Mouse (Mus musculus) cerebellum, adult 18-20 months (tissue): Measurements from ENCODE around the gene Klk10.

Source experiments
- DNase-seq, 2 experiments: peaks; one replicate each; pipeline ENCODE4 v3.0.0; 2021

Gene Klk10

DNA sequence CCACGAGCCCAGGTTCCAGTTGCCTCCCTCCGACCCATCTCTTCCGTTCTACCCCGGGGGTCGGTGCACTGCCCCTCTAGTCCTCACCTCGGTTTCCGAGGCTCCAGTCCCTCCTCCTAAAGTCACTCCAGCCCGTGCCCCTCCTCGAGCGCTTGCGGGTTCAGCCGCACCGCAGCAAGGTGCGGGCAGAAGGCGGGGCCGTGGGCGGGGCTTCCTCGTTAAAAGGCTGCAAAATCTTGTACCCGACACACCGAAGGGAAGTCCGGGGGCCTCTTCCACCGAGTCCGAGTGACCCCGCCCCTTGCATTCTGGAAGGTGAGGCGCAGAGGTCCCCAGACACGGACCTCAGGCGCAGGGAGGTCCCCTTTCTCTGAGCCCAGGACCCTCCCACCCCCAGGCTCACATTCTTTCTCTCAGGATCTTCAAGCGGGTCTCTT, 16.5 kb downstream of the Klk10 start, which contains the start of gene Klk8:
Klk8 (plus strand) TSS at position 245 of the 437 bp plus-strand sequence.
- DNase-seq: no peak

DNA sequence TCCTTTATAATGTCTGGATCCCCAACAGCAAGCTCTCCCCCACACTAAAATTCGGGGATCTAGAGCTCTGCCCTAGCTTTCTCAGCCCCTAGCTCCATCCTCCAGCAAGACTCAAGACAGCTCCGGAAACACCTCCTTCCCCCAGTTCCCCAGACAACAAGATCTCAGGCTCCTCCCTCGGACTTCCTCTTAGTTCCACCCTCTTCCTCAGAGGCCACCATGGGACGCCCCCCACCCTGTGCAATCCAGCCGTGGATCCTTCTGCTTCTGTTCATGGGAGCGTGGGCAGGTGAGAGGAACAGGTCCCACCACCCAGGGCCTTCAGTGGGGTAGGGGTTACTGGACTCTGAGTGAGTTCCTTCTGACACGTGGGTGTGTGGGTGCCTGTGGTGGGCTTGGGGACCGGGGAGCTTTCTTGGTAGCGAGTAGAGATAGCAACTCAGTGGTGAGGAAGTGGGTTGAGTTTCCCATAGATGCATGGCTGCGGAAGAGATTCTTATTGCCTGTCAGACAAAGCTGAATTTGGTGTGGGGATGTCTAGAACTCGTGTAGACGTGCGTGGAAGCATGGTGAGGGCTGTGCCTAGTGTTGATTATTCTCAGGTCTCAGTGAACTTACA, 17.1 kb downstream of the Klk10 start:
- DNase-seq: no peak

DNA sequence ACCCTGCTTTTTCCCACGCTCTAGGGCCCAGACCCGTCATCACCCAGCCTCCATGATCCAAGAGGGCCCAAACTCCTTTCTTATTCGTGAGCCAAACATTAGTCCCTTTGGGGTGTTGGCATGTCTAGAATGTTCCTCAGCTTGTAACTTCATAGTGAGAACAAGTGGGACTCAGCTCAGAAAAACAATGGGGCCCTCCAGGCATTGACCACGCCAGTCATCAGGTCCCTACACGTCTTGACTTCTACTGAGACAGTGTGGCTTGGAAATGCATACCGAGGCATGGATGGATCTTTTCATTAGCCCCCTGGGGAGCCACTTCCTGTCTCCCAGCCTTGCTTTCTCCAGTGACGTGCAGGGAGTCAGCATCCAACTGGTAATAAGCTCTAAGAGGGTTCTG, 19.0 kb downstream of the Klk10 start:
- no peak for DNase-seq

DNA sequence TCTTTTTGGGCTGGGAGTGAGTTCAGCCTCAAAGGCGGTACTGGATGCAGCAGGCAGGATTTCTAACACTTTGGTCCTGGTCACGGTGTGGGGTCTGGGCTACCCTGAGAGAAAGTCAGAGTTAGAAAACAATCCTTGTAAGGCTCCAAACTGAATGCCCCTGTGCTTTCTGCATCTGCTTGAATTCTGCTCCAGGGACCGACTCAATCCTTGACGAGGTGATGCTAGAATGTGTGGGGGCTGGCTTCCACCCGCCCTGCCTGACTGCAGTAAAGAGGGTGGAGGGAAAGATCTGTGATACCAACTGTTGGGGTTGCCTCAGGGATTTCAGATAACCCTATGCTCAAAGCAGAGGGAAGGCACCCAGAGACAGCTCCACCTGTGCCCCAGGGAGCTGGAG, 30.2 kb downstream of the Klk10 start, which contains the start of gene Klk7:
Klk7 (plus strand) TSS at position 301 of the 400 bp plus-strand sequence.
- DNase-seq: no peak

DNA sequence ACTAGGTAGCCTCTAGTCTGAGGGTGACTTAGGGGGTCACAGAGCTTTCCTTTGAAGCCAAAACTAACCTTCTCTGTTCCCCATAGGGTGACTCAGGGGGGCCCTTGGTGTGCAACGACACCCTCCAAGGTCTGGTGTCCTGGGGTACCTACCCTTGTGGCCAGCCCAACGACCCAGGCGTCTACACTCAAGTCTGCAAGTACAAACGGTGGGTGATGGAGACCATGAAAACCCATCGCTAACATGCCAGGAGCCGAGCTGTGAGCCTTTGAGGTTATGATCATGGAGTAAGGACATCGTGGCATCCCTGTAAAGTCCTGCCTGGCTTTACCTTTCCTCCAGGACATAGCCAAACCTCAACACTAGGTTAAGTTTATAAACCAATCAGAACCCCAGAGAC, 34.4 kb downstream of the Klk10 start:
- no peak for DNase-seq

DNA sequence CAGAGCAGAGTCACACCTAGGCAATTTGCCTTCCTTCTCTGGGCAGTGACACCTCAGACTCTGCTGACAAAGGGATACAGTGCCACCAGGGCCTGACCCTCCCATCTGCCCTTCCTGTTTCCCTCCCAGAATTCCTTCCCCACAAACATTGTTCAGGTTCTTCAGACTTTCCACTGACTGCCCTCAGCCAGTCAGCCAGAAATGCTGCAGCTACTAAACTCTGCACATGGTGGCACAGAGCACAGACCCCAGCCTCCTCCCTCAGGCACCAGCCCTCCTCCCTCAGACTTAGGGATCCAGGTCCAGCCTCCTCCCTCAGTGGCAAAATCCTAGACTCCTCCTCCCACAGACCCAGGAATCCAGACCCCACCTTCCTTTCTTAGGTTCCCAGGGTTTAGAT, 35.9 kb downstream of the Klk10 start:
- DNase-seq: no peak

DNA sequence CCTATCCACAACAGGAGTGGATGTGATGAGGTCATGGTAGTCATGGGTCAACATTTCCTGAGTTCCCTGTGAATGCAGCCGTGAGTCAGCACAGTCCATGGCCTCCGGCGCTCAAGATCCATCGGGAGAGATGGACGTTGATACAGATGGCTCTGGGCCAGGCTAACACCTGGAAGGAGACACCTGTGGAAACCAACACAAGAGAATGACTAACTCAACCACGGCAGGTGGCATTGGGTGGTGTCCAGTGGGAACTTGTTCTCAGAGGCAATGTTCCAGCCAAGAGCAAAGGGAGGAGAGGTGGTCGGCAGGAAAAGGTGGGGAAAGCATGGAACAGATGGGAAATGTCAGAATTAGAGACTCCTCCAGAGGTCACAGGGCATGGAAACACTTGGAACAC, 40.7 kb downstream of the Klk10 start:
- no peak for DNase-seq

DNA sequence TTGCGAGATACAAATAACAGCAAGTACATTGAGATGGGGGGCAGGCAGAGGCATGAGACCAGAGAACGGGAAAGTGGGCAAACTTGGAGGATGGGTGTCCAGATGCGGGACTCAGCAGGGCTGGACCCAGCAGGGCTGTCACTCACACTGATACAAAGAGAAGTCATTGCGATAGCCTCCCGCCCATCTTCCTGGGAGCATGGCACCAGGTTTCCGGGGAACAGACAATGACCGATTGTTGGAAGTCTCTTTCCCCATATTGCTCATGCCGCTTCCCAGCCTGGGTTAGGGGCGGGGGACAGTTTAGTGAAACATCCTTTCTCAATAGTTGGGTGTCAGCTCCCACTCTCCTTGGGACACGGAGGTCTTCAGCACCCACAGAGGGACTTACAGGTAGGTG, 43.4 kb downstream of the Klk10 start, which contains the start of gene Klk6:
Klk6 (plus strand) TSS at position 301 of the 400 bp plus-strand sequence.
- no peak for DNase-seq

DNA sequence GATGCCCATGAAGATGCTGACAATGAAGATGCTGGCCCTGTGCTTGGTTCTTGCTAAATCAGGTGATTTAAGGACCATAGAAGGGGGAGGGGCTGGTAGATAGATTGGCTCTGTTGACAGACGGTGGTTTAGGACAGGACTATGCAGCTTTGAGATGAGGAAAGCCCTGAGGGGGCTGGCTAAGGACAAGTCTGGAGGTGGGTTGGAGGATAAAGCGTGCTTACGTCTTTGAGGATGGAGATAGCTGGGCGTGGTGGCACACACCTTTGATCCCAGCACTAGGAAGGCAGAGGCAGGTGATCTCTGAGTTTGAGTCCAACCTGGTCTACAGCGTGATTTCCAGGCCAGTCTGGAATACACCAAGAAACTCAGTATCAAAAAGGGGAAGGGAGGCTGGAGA, 45.2 kb downstream of the Klk10 start:
- no peak for DNase-seq

DNA sequence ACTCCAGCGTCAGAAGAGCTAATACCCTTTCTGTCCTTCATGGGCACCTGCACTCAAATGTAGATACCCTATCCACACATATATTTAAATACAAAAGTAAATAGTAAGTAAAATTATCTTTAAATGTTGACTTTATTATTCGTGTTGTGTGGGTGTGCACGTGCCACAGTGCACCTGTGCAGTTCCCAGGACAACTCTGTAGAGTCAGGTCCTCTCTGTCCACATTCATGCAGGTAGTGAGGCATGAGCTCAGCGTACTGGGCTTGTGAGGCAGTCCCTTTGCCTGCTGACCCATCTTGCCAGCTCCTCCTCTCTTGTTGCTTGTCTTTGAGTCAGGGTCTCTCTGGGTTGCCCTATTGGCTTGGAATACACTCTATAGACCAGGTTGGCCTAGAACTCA, 46.9 kb downstream of the Klk10 start:
- DNase-seq: no peak

DNA sequence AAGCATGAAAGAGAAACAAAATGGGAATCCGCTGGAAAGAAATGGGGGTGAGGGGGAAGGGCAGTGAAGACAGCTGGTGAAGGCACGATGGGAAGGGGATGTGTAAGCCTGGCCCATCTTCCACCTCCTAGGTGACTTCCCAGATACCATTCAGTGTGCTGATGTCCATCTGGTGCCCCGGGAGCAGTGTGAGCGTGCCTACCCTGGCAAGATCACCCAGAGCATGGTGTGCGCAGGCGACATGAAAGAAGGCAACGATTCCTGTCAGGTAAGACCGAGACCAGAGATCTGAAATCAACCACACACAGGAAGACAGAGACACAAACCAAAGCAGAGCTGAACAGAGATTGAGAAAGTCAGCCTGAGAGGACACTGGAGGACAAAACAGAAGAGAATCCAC, 48.2 kb downstream of the Klk10 start:
- no peak for DNase-seq
